Mouse (Mus musculus) testis, adult 2 months (tissue): Measurements from ENCODE around the gene F12. TPM values are rescaled to one million over a fixed set of nuclear protein-coding genes. Genes with fewer than 3 reads are reported as not detected.

Experiments
- H3K27ac ChIP-seq: fragments of 200-500 bp; 2 replicates; pipeline ENCODE4 v1.5.1; 2012; ENCODE audit warnings: low read depth, low read length; ENCODE audit not compliant: control insufficient read depth, insufficient read depth
- H3K27me3 ChIP-seq: fragments of 200-500 bp; 2 replicates; pipeline ENCODE4 v1.6.1; 2012; ENCODE audit warnings: mild to moderate bottlenecking, low read length, moderate library complexity; ENCODE audit not compliant: control insufficient read depth, insufficient read depth
- H3K36me3 ChIP-seq: fragments of 200-500 bp; 2 replicates; pipeline ENCODE4 v1.6.1; 2012; ENCODE audit warnings: mild to moderate bottlenecking, low read length; ENCODE audit not compliant: control insufficient read depth, insufficient read depth
- H3K4me1 ChIP-seq: fragments of 200-500 bp; 2 replicates; pipeline ENCODE4 v1.6.1; 2012; ENCODE audit warnings: low read length; ENCODE audit not compliant: control insufficient read depth, insufficient read depth
- H3K4me3 ChIP-seq: fragments of 200-500 bp; 2 replicates; pipeline ENCODE4 v1.5.1; 2012; ENCODE audit warnings: low read depth, mild to moderate bottlenecking, low read length, moderate library complexity, mixed read lengths; ENCODE audit not compliant: control insufficient read depth
- CTCF ChIP-seq: fragments of 200-500 bp; IDR thresholded peaks from 2 replicates; pipeline ENCODE4 v1.5.1; 2012; ENCODE audit warnings: low read depth, mild to moderate bottlenecking, inconsistent platforms, low read length, moderate library complexity; ENCODE audit not compliant: control insufficient read depth, insufficient read depth, insufficient replicate concordance
- POLR2A ChIP-seq: fragments of 200-500 bp; IDR thresholded peaks from 2 replicates; pipeline ENCODE4 v1.6.1; 2012; ENCODE audit warnings: low read depth, mild to moderate bottlenecking, inconsistent platforms, low read length, moderate library complexity; ENCODE audit not compliant: control insufficient read depth
- polyA plus RNA-seq: library from polyadenylated mRNA; depleted of rRNA; stranded (reverse); fragments of >200 nt; gene quantifications from 2 replicates; pipeline ENCODE4 v1.2.3, GENCODE M21; 2012

The F12 gene
- polyA plus RNA-seq, 1 experiment: 3.0 TPM

DNA sequence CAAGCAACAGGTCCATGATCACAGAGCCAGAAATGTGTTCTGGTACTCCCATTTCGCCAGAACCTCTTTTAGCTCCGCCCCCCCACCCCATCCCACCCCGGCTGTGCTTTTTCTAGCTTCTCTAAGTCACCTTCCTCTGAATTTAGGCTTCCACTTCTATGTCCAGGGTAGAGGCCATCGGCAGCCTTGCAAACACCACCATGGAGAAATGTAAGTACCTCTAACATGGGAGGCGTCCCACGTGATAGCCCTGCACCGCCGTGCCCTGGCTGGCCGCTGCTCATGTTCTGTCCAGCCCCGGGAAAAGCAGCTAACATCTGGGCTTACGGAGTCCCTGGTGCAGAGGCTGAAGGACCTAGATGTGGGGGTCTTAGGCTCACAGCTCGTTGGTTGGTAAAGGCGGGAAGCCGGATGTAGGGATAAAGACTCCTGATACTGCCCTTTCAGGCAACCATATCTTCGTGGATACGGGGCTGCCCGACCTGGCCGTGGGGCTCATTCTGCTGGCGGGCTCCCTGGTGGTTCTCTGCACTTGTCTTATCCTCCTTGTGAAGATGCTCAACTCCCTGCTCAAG, 18.0 kb downstream of the F12 start:
- no peak overlapping the region for H3K27ac ChIP-seq
- TF ChIP-seq CTCF (no peak), POLR2A (no peak)
- no peaks in the 10 kb centered on the region for H3K27me3 ChIP-seq
- H3K4me3 ChIP-seq: no peak overlapping the region
- H3K36me3 ChIP-seq: no peaks in the 10 kb centered on the region
- peaks cover 2% of the 10 kb centered on the region; the same call in 1 of the 2 replicates for H3K4me1 ChIP-seq

DNA sequence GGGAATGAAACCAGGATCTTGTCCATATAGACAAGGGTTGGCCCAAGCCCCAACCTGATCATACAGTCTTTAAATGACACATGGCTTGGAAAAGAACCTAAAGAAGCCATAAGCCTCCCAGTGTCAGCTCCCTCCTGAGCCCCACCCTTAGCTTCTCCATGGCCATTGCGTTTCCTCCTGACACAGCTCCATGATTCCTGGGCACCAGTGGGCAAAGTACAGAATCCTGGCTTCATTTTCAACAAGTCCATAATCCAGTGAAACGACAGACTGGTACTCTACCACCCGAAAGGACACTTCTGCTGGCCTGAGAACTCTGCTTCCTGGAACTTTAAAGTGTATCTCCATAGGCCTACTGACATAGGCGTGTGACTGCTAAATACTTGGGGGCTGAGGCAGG, 19.3 kb downstream of the F12 start:
- 0 out of 2 replicates have a peak, but pooled peaks cover 2% of the 10 kb centered on the region for H3K4me1 ChIP-seq
- no peaks in the 10 kb centered on the region for H3K36me3 ChIP-seq
- no peak overlapping the region for H3K4me3 ChIP-seq
- H3K27me3 ChIP-seq: no peaks in the 10 kb centered on the region
- H3K27ac ChIP-seq: no peak overlapping the region
- TF ChIP-seq POLR2A (no peak), CTCF (no peak)

- Histone ChIP-seq H3K4me1 (0 out of 2 replicates have a peak, but pooled peaks cover 2% of the 10 kb centered on the region), H3K36me3 (no peaks in the 10 kb centered on the region), H3K4me3 (no peak overlapping the region), H3K27me3 (no peaks in the 10 kb centered on the region), H3K27ac (no peak overlapping the region)
- TF ChIP-seq POLR2A (no peak), CTCF (no peak)
Measured at GRCm38 (mm10) chr13:55405783-55406390, 20.7 kb downstream of the F12 start.

DNA sequence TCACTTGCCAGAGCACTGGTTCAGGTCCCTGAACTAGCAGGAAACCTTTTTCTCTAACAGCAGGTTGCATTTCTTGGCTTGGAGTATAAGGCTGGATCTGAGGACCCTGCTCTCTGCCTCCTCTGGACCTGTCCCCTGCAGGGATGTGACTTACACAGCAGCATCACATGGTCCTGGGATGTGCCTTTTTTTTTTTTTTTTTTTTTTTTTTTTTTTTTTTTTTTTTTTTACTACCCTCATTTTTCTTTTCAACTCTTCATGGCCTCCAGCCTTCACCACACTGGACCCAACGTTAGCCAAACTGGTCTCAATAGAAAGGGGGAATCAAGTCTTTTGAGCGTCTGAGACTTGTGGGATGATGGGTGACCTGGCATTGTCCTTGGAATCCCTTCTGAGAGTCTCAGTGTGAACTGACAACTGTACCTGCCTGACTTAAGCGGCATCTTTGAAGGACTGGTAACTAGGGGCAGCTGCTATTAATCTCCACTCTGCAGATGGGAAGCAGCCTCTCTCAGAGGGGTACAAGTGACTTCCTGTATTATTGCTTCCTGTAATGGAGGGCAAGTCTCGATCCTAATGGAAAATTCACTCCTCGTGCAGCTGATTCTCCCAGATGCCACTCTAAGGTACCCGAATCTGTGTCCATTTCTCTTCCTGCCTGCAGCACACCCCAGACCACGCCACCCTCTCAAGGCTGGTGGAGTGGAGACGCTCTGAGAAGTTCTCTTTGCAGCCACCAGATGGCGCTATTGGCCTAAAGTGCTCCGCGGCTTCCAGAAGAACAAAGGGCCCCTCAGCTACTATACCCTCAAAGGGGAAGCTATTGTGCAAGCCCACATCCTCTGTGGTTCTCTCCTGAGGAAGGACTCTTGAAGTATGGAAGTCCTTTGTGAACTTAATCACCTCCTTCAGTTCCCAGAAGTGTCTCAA, 21.5 kb downstream of the F12 start:
- TF ChIP-seq POLR2A (no peak), CTCF (peak; percentile 93)
- Histone ChIP-seq H3K27me3 (no peaks in the 10 kb centered on the region), H3K36me3 (no peaks in the 10 kb centered on the region), H3K4me1 (0 out of 2 replicates have a peak, but pooled peaks cover 2% of the 10 kb centered on the region), H3K27ac (no peak overlapping the region), H3K4me3 (no peak overlapping the region)

- H3K27me3 ChIP-seq: no peaks in the 10 kb centered on the region
- H3K27ac ChIP-seq: no peak overlapping the region
- 0 out of 2 replicates have a peak, but pooled peaks cover 2% of the 10 kb centered on the region for H3K4me1 ChIP-seq
- H3K4me3 ChIP-seq: no peak overlapping the region
- H3K36me3 ChIP-seq: no peaks in the 10 kb centered on the region
- TF ChIP-seq POLR2A: no peak
- TF ChIP-seq CTCF: no peak
Measured at GRCm38 (mm10) chr13:55403935-55404852, 22.4 kb downstream of the F12 start.

DNA sequence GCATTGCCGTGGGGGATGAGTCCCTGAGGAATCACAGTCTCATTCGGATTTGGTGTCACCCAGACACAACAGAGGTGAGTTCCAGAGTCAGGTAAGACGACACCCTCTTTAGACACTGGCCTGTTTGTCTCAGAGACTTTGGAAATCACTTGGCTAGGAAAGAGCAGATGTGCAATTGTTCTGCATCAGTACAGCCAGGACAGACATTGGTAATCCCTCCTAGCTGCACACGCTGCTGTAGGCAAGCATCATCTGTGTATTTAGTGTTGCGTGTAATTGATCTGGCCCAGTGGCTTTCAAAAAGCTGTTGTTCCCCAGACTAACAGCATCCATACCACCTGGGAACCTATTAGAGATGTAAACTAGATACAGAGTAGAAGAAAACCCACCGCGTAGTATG, 23.3 kb downstream of the F12 start:
- TF ChIP-seq CTCF (no peak), POLR2A (no peak)
- H3K4me1 ChIP-seq: 0 out of 2 replicates have a peak, but pooled peaks cover 2% of the 10 kb centered on the region
- no peaks in the 10 kb centered on the region for H3K27me3 ChIP-seq
- no peaks in the 10 kb centered on the region for H3K36me3 ChIP-seq
- H3K27ac ChIP-seq: no peak overlapping the region
- no peak overlapping the region for H3K4me3 ChIP-seq
